Mouse (Mus musculus) liver, embryonic 11.5 days (tissue): ENCODE data around the gene Gng13. TPM values are rescaled to one million over a fixed set of nuclear protein-coding genes. Genes with fewer than 3 reads are reported as not detected.

Experiments
- ATAC-seq: fragments of 200-750 bp; cut with Nextera tagmentation; replicated peaks from 2 replicates; pipeline ENCODE4 v1.8.0; 2017; ENCODE audit warnings: moderate number of reproducible peaks, mild to moderate bottlenecking, moderate TSS enrichment, moderate library complexity; ENCODE audit not compliant: low FRiP score
- DNase-seq: peaks from one replicate; pipeline ENCODE4 v3.0.0-alpha.2; 2017; ENCODE audit warnings: low spot score
- H3K27ac ChIP-seq: fragments of 300-500 bp; sonication (generic); 2 replicates; pipeline ENCODE4 v1.5.1; 2014; ENCODE audit warnings: mild to moderate bottlenecking, low read depth, low read length, control low read depth
- H3K27me3 ChIP-seq: fragments of 300-500 bp; sonication (generic); replicated peaks from 2 replicates; pipeline ENCODE4 v1.6.1; 2014; ENCODE audit warnings: low read length, mixed read lengths; ENCODE audit not compliant: control insufficient read depth, insufficient read depth
- H3K36me3 ChIP-seq: fragments of 300-500 bp; sonication (generic); 2 replicates; pipeline ENCODE4 v1.6.1; 2014; ENCODE audit warnings: mild to moderate bottlenecking, low read length, moderate library complexity, mixed read lengths; ENCODE audit not compliant: control insufficient read depth, insufficient read depth
- H3K4me1 ChIP-seq: fragments of 300-500 bp; sonication (generic); replicated peaks from 2 replicates; pipeline ENCODE4 v1.6.1; 2014; ENCODE audit warnings: low read length, mixed read lengths; ENCODE audit not compliant: control insufficient read depth, insufficient read depth
- H3K4me2 ChIP-seq: fragments of 300-500 bp; sonication (generic); 2 replicates; pipeline ENCODE4 v1.6.1; 2014; ENCODE audit warnings: mild to moderate bottlenecking, control low read depth, moderate library complexity
- H3K4me3 ChIP-seq: fragments of 300-500 bp; sonication (generic); 2 replicates; pipeline ENCODE4 v1.5.1; 2014; ENCODE audit warnings: low read depth, low read length, control low read depth
- H3K9ac ChIP-seq: fragments of 300-500 bp; sonication (generic); 2 replicates; pipeline ENCODE4 v1.6.1; 2014; ENCODE audit warnings: low read depth, low read length, control low read depth
- H3K9me3 ChIP-seq: fragments of 300-500 bp; sonication (generic); 2 replicates; pipeline ENCODE4 v1.6.1; 2016; ENCODE audit warnings: low read length, inconsistent platforms, mixed read lengths; ENCODE audit not compliant: control insufficient read depth
- WGBS: fragments of 180-500 bp; shearing (Covaris S2); extraction: QIAGEN DNeasy Blood & Tissue Kit; methylation state at CpG from one replicate; pipeline ENCODE4 v1.1.7; 2014; 5-methylcytosine and 5-hydroxymethylcytosine counted together
- polyA plus RNA-seq: library from polyadenylated mRNA; unstranded; fragments of >200 nt; fragmentation: Nextera tagmentation; extraction: Ambion mirVana; gene quantifications from 2 replicates; pipeline ENCODE4 v1.2.1, GENCODE M21; 2014

Gng13 gene
- polyA plus RNA-seq, 1 experiment from 2014 or later: 1.3 TPM

GRCm38 (mm10) chr17:25696263-25696662 is 20.7 kb upstream of the Gng13 start:
- no peak overlapping the region for H3K9ac ChIP-seq
- no peaks in the 10 kb centered on the region for H3K4me1 ChIP-seq
- H3K9me3 ChIP-seq: no peaks in the 10 kb centered on the region
- H3K4me2 ChIP-seq: no peak overlapping the region
- 36% methylated on average over 1 of the region's 1 CpGs for WGBS
- H3K27ac ChIP-seq: no peak overlapping the region
- no peaks in the 10 kb centered on the region for H3K36me3 ChIP-seq
- no peaks in the 10 kb centered on the region for H3K27me3 ChIP-seq
- ATAC-seq: no peak
- no peak for DNase-seq
- H3K4me3 ChIP-seq: no peak overlapping the region

GRCm38 (mm10) chr17:25698446-25698845 is 18.5 kb upstream of the Gng13 start:
- ATAC-seq: no peak
- WGBS: 16% methylated on average over 7 of the region's 7 CpGs
- H3K4me2 ChIP-seq: no peak overlapping the region

DNA sequence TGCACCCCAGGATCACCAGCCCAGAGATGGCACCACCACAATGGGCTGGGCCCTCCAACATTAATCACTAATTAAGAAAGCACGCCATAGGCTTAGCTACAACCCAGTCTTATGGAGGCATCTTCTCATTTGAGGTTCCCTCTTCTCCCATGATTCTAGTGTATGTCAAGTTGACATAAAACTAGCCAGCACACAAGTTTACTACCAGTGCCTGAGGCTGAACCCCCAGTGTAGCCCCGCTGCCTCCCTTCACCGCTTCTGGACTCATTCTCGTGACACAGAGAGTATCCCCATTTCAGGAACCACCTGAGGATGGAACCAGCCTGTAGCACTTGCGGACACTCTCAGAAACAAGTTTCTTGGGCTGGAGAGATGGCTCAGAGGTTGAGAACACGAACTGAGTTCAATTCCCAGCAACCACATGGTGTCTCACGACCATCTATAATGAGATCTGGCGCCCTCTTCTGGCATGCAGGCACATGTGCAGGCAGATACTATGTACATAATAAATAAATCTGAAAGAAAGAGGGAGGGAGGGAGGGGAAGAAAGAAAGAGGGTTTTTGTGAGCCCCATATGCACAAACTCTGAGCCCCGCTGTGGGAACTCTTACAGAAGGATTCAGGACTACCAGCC is 16.0 kb upstream of the Gng13 start:
- H3K27ac ChIP-seq: no peak overlapping the region
- no peak for DNase-seq
- H3K27me3 ChIP-seq: no peaks in the 10 kb centered on the region
- WGBS: 54% methylated on average over 9 of the region's 9 CpGs
- no peaks in the 10 kb centered on the region for H3K36me3 ChIP-seq
- no peaks in the 10 kb centered on the region for H3K4me1 ChIP-seq
- no peaks in the 10 kb centered on the region for H3K9me3 ChIP-seq
- H3K4me2 ChIP-seq: no peak overlapping the region
- H3K4me3 ChIP-seq: no peak overlapping the region
- no peak for ATAC-seq
- H3K9ac ChIP-seq: no peak overlapping the region

More at GRCm38 (mm10) chr17:25698446-25698845, 18.5 kb upstream of the Gng13 start:
- peak; percentile 49 for DNase-seq
- Histone ChIP-seq H3K27ac (no peak overlapping the region), H3K36me3 (no peaks in the 10 kb centered on the region), H3K9ac (no peak overlapping the region), H3K27me3 (no peaks in the 10 kb centered on the region), H3K4me1 (no peaks in the 10 kb centered on the region), H3K9me3 (no peaks in the 10 kb centered on the region), H3K4me3 (no peak overlapping the region)

GRCm38 (mm10) chr17:25709994-25710393 is 7.0 kb upstream of the Gng13 start:
- Histone ChIP-seq H3K9ac (no peak overlapping the region), H3K4me3 (no peak overlapping the region), H3K4me2 (no peak overlapping the region), H3K4me1 (no peaks in the 10 kb centered on the region), H3K9me3 (no peaks in the 10 kb centered on the region), H3K27me3 (peaks cover 2% of the 10 kb centered on the region; the same call in 1 of the 2 replicates), H3K36me3 (no peaks in the 10 kb centered on the region), H3K27ac (no peak overlapping the region)
- DNase-seq: no peak
- 70% methylated on average over 2 of the region's 2 CpGs for WGBS
- no peak for ATAC-seq

DNA sequence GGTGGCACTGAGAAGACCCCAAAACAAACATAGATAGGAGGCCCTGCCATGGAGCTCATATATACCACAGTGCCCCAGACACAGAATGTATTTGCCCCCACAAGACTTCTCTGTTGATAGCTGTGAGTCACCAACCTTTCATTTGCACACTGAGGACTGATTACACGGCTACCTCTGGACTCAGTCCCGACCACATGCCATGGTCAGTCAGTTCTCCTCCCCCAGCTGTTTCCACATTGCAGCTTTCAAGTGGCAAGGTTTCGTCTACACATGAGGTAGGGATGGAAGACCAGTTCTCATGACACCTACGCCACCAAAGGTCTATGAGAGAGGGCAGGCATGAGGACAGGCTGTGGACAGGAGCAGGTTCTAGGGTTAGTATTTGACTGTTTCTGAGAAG is 5.8 kb upstream of the Gng13 start:
- no peak for ATAC-seq
- WGBS: 66% methylated on average over 4 of the region's 4 CpGs
- H3K36me3 ChIP-seq: no peaks in the 10 kb centered on the region
- H3K9ac ChIP-seq: no peak overlapping the region
- H3K4me3 ChIP-seq: no peak overlapping the region
- H3K4me2 ChIP-seq: no peak overlapping the region
- H3K9me3 ChIP-seq: no peaks in the 10 kb centered on the region
- no peak for DNase-seq
- peaks cover 3% of the 10 kb centered on the region; the same call in 1 of the 2 replicates for H3K27me3 ChIP-seq
- 0 out of 2 replicates have a peak, but pooled peaks cover 1% of the 10 kb centered on the region for H3K4me1 ChIP-seq
- no peak overlapping the region for H3K27ac ChIP-seq

DNA sequence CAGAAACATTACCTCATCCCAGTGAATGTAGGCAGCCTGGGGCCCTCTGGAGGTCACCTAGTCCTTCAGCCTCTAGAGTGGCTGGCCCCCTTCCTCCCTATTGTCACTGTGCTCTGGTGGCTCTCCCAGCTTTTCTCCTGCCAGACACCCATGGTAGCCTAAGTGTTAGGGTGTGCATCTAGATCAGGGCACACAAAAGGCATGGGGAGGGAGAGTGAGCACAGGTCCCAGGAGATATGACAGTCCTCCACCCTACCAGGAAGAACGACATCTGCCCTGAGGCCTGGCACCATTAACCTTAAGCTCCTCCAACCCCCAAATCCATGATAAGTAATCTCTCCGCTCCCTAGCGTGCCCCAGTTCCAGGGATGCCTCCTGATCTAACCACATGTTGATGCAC is 1.3 kb upstream of the Gng13 start:
- Histone ChIP-seq H3K4me1 (peaks cover 18% of the 10 kb centered on the region), H3K27me3 (peaks cover 23% of the 10 kb centered on the region), H3K4me3 (no peak overlapping the region), H3K4me2 (no peak overlapping the region), H3K27ac (no peak overlapping the region), H3K9ac (no peak overlapping the region), H3K36me3 (peaks cover 10% of the 10 kb centered on the region; the same call in 1 of the 2 replicates), H3K9me3 (no peaks in the 10 kb centered on the region)
- WGBS: 35% methylated on average over 3 of the region's 3 CpGs
- DNase-seq (no peak), ATAC-seq (peak; percentile 37)

- Histone ChIP-seq H3K27ac (no peak overlapping the region), H3K9ac (no peak overlapping the region), H3K9me3 (no peaks in the 10 kb centered on the region), H3K4me1 (peaks cover 18% of the 10 kb centered on the region), H3K36me3 (peaks cover 13% of the 10 kb centered on the region), H3K4me2 (no peak overlapping the region), H3K4me3 (no peak overlapping the region), H3K27me3 (peaks cover 23% of the 10 kb centered on the region)
- WGBS: 6% methylated on average over 6 of the region's 6 CpGs
- peak; percentile 32; the same call in 1 of the 2 replicates for ATAC-seq
- DNase-seq: no peak
Measured at GRCm38 (mm10) chr17:25716130-25716529, 841 bp upstream of the Gng13 start.

- Histone ChIP-seq H3K36me3 (peaks cover 22% of the 10 kb centered on the region), H3K4me1 (peaks cover 18% of the 10 kb centered on the region), H3K4me2 (peak overlapping the region; percentile 60), H3K9me3 (no peaks in the 10 kb centered on the region), H3K27me3 (peaks cover 23% of the 10 kb centered on the region), H3K4me3 (peak overlapping the region; percentile 32), H3K27ac (no peak overlapping the region), H3K9ac (no peak overlapping the region)
- DNase-seq: no peak
- ATAC-seq: no peak
- WGBS: 12% methylated on average over 6 of the region's 6 CpGs
Measured at GRCm38 (mm10) chr17:25717691-25718090, 720 bp downstream of the Gng13 start.

DNA sequence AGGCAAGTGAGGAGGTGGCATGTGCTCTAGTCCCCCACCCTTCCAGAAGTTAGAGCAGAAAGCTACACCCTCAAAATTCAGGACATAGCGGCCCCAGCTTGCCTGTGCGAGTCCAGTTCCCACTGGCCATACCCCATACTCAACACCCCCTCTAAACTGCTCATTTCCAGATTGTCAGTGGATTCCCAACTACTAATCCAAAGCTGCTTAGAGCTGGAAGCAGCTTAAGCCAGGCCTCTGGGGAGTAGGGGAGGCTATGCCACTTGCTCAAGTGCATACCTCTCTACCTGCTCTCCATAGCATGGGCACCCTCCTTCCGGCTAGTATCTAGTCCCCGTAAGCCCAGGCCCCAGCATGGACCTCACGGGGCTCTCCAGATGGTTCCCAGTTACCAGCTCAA is 4.5 kb downstream of the Gng13 start:
- Histone ChIP-seq H3K36me3 (peaks cover 30% of the 10 kb centered on the region), H3K4me3 (no peak overlapping the region), H3K9ac (no peak overlapping the region), H3K4me2 (no peak overlapping the region), H3K9me3 (no peaks in the 10 kb centered on the region), H3K27ac (no peak overlapping the region), H3K4me1 (peaks cover 17% of the 10 kb centered on the region), H3K27me3 (peaks cover 17% of the 10 kb centered on the region)
- 87% methylated on average over 5 of the region's 5 CpGs for WGBS
- ATAC-seq (no peak), DNase-seq (no peak)
